Mouse (Mus musculus): ENCODE measurements around the gene Phip. TPM values are rescaled to one million over a fixed set of nuclear protein-coding genes. Genes with fewer than 3 reads are reported as not detected.
A peak's percentile ranks its signal among the peaks of the same experiment; 100 is the strongest.

Phip gene
- 63.6 and 66.0 TPM in 2 replicates for polyA plus RNA-seq (2015; fragmentation: Nextera tagmentation; extraction: Ambion mirVana)

GRCm38 (mm10) chr9:82975342-82976215 lies at the start of gene Phip:
Gene Phip, minus strand, starts transcription at chr9:82975516.
- Histone ChIP-seq H3K4me3 (replicated peaks) (peak within 1 kb of the TSS; percentile 90), H3K4me2 (peak within 1 kb of the TSS; percentile 61), H3K9me3 (no peaks in the 10 kb centered on the region), H3K27me3 (replicated peaks) (no peaks in the 10 kb centered on the region), H3K27ac (peak within 1 kb of the TSS; percentile 99), H3K4me1 (no peaks in the 10 kb centered on the region), H3K9ac (peak within 1 kb of the TSS; percentile 92), H3K36me3 (no peaks in the 10 kb centered on the region)
- ATAC-seq (ENCODE audit: insufficient read depth, low FRiP score, low read depth), result peak; percentile 85
- under 1% methylated on average over 79 of the region's 79 CpGs for WGBS

GRCm38 (mm10) chr9:83023724-83024123 lies 48.4 kb upstream of the Phip start:
- Histone ChIP-seq H3K9ac (no peak overlapping the region), H3K9me3 (no peaks in the 10 kb centered on the region), H3K36me3 (no peaks in the 10 kb centered on the region), H3K4me2 (no peak overlapping the region), H3K27me3 (replicated peaks) (no peaks in the 10 kb centered on the region), H3K4me1 (no peaks in the 10 kb centered on the region), H3K27ac (no peak overlapping the region), H3K4me3 (replicated peaks) (no peak overlapping the region)
- no peak for ATAC-seq (ENCODE audit: insufficient read depth, low FRiP score, low read depth)
- 61% methylated on average over 6 of the region's 6 CpGs for WGBS

- WGBS, result 76% methylated on average over 4 of the region's 4 CpGs
- Histone ChIP-seq H3K4me3 (replicated peaks) (no peak overlapping the region), H3K4me1 (no peaks in the 10 kb centered on the region), H3K4me2 (no peak overlapping the region), H3K27ac (no peak overlapping the region), H3K27me3 (replicated peaks) (no peaks in the 10 kb centered on the region), H3K9ac (no peak overlapping the region), H3K36me3 (no peaks in the 10 kb centered on the region), H3K9me3 (no peaks in the 10 kb centered on the region)
- ATAC-seq (ENCODE audit: insufficient read depth, low FRiP score, low read depth), result no peak
These were observed 39.2 kb upstream of the Phip start for GRCm38 (mm10) chr9:83014516-83014915.

GRCm38 (mm10) chr9:83008306-83008705 lies 33.0 kb upstream of the Phip start:
- Histone ChIP-seq H3K27me3 (replicated peaks) (no peaks in the 10 kb centered on the region), H3K36me3 (no peaks in the 10 kb centered on the region), H3K4me3 (replicated peaks) (no peak overlapping the region), H3K9me3 (no peaks in the 10 kb centered on the region), H3K4me1 (no peaks in the 10 kb centered on the region), H3K9ac (no peak overlapping the region), H3K4me2 (no peak overlapping the region), H3K27ac (no peak overlapping the region)
- ATAC-seq (ENCODE audit: insufficient read depth, low FRiP score, low read depth), result no peak
- WGBS, result 61% methylated on average over 1 of the region's 1 CpGs

- WGBS, result 89% methylated on average over 4 of the region's 4 CpGs
- H3K4me3 ChIP-seq (replicated peaks), result no peak overlapping the region
- no peaks in the 10 kb centered on the region for H3K27me3 ChIP-seq (replicated peaks)
- ATAC-seq (ENCODE audit: insufficient read depth, low FRiP score, low read depth), result no peak
- no peak overlapping the region for H3K27ac ChIP-seq
- no peaks in the 10 kb centered on the region for H3K36me3 ChIP-seq
- H3K9ac ChIP-seq, result no peak overlapping the region
- no peak overlapping the region for H3K4me2 ChIP-seq
- H3K4me1 ChIP-seq, result no peaks in the 10 kb centered on the region
- no peaks in the 10 kb centered on the region for H3K9me3 ChIP-seq
These were observed 26.0 kb upstream of the Phip start for GRCm38 (mm10) chr9:83001342-83001741.

- H3K36me3 ChIP-seq, result no peaks in the 10 kb centered on the region
- no peaks in the 10 kb centered on the region for H3K9me3 ChIP-seq
- H3K4me1 ChIP-seq, result no peaks in the 10 kb centered on the region
- no peak for ATAC-seq (ENCODE audit: insufficient read depth, low FRiP score, low read depth)
- WGBS, result 37% methylated on average over 2 of the region's 2 CpGs
- H3K4me3 ChIP-seq (replicated peaks), result no peak overlapping the region
- H3K4me2 ChIP-seq, result no peak overlapping the region
- H3K27ac ChIP-seq, result no peak overlapping the region
- no peak overlapping the region for H3K9ac ChIP-seq
- no peaks in the 10 kb centered on the region for H3K27me3 ChIP-seq (replicated peaks)
These were observed 22.6 kb upstream of the Phip start for GRCm38 (mm10) chr9:82997765-82998500.

- no peak overlapping the region for H3K9ac ChIP-seq
- H3K9me3 ChIP-seq, result no peaks in the 10 kb centered on the region
- ATAC-seq (ENCODE audit: insufficient read depth, low FRiP score, low read depth), result no peak
- 42% methylated on average over 5 of the region's 5 CpGs for WGBS
- no peak overlapping the region for H3K27ac ChIP-seq
- H3K27me3 ChIP-seq (replicated peaks), result no peaks in the 10 kb centered on the region
- H3K36me3 ChIP-seq, result no peaks in the 10 kb centered on the region
- H3K4me3 ChIP-seq (replicated peaks), result no peak overlapping the region
- 0 out of 2 replicates have a peak overlapping the region, but pooled peaks have one; percentile 53 for H3K4me2 ChIP-seq
- no peaks in the 10 kb centered on the region for H3K4me1 ChIP-seq
These were observed 1.6 kb upstream of the Phip start for GRCm38 (mm10) chr9:82976936-82977335.

- peak overlapping the region; percentile 52; the same call in 1 of the 2 replicates for H3K9ac ChIP-seq
- peak overlapping the region; percentile 53 for H3K4me2 ChIP-seq
- H3K27ac ChIP-seq, result peak overlapping the region; percentile 99
- no peaks in the 10 kb centered on the region for H3K27me3 ChIP-seq (replicated peaks)
- H3K4me1 ChIP-seq, result no peaks in the 10 kb centered on the region
- peak overlapping the region; percentile 90 for H3K4me3 ChIP-seq (replicated peaks)
- WGBS, result 2% methylated on average over 9 of the region's 9 CpGs
- H3K9me3 ChIP-seq, result no peaks in the 10 kb centered on the region
- ATAC-seq (ENCODE audit: insufficient read depth, low FRiP score, low read depth), result no peak
- no peaks in the 10 kb centered on the region for H3K36me3 ChIP-seq
These were observed 903 bp upstream of the Phip start for GRCm38 (mm10) chr9:82976219-82976618.

GRCm38 (mm10) chr9:82974962-82975341 lies 364 bp downstream of the Phip start:
- peak; percentile 41 for ATAC-seq (ENCODE audit: insufficient read depth, low FRiP score, low read depth)
- WGBS, result under 1% methylated on average over 53 of the region's 61 CpGs
- H3K4me2 ChIP-seq, result peak overlapping the region; percentile 61

GRCm38 (mm10) chr9:82974187-82974861 lies 992 bp downstream of the Phip start:
- WGBS, result under 1% methylated on average over 58 of the region's 75 CpGs
- Histone ChIP-seq H3K4me2 (peak overlapping the region; percentile 61), H3K9ac (peak overlapping the region; percentile 92), H3K9me3 (no peaks in the 10 kb centered on the region), H3K27me3 (replicated peaks) (no peaks in the 10 kb centered on the region), H3K27ac (peak overlapping the region; percentile 99), H3K4me3 (replicated peaks) (peak overlapping the region; percentile 90), H3K36me3 (no peaks in the 10 kb centered on the region), H3K4me1 (no peaks in the 10 kb centered on the region)
- peak; percentile 86 for ATAC-seq (ENCODE audit: insufficient read depth, low FRiP score, low read depth)

More at GRCm38 (mm10) chr9:82974962-82975341, 364 bp downstream of the Phip start:
- Histone ChIP-seq H3K4me3 (replicated peaks) (peak overlapping the region; percentile 90), H3K27ac (peak overlapping the region; percentile 99), H3K9ac (peak overlapping the region; percentile 92), H3K27me3 (replicated peaks) (no peaks in the 10 kb centered on the region), H3K4me1 (no peaks in the 10 kb centered on the region), H3K9me3 (no peaks in the 10 kb centered on the region), H3K36me3 (no peaks in the 10 kb centered on the region)

GRCm38 (mm10) chr9:82973321-82973892 lies 1.9 kb downstream of the Phip start:
- no peaks in the 10 kb centered on the region for H3K36me3 ChIP-seq
- peak overlapping the region; percentile 29; the same call in 1 of the 2 replicates for H3K9ac ChIP-seq
- no peaks in the 10 kb centered on the region for H3K4me1 ChIP-seq
- H3K27me3 ChIP-seq (replicated peaks), result no peaks in the 10 kb centered on the region
- no peak for ATAC-seq (ENCODE audit: insufficient read depth, low FRiP score, low read depth)
- H3K9me3 ChIP-seq, result no peaks in the 10 kb centered on the region
- 15% methylated on average over 8 of the region's 8 CpGs for WGBS
- H3K4me3 ChIP-seq (replicated peaks), result peak overlapping the region; percentile 90
- H3K27ac ChIP-seq, result 0 out of 2 replicates have a peak overlapping the region, but pooled peaks have one; percentile 11
- peak overlapping the region; percentile 61 for H3K4me2 ChIP-seq
